Mouse (Mus musculus) mesoderm, embryonic 11.5 days (tissue): Measurements from ENCODE around the gene L2hgdh.
A peak's percentile ranks its signal among the peaks of the same experiment; 100 is the strongest.

Source experiments
- DNase-seq: peaks from one replicate; pipeline ENCODE4 v3.0.0-alpha.2; 2012; ENCODE audit warnings: low read depth, low spot score

Gene L2hgdh

DNA sequence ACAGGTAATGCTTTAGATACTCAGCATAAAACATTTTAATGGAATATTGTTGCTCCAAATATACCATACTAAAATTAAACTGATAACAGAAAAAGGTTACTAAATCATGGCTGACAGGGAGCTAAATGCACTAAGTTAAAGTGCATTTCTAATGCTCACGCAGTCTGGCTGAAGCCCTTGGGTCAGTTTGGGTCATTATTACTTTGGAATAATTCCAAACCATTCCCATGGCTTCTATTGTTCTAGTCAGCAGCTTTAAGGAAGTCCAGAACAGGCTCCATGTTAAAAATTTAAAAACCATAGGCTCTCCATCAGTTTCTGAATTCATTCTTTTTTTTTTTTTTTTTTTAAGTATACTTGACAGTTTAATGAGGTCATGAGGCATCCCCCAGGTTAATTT lies 50.5 kb downstream of the L2hgdh start:
- no peak for DNase-seq

DNA sequence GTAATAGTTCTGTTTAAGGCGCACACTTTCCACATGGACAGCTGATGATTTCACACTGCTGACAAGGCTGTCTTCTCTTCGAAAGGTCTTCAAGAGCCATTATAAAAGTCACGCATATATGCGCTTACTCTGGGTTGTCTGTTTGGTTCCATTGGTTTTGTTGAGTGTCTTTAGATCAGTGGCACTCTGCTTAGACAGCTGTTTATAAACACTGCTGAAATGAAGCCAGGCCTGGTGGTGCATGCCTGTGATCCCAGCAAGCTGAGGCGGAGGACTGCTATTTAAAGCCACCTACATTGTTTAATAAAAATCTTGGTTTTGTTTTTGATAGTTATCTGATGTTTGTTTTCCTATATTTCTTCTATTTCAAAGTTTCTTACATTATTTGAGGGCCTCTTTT lies 58.0 kb downstream of the L2hgdh start:
- no peak for DNase-seq

DNA sequence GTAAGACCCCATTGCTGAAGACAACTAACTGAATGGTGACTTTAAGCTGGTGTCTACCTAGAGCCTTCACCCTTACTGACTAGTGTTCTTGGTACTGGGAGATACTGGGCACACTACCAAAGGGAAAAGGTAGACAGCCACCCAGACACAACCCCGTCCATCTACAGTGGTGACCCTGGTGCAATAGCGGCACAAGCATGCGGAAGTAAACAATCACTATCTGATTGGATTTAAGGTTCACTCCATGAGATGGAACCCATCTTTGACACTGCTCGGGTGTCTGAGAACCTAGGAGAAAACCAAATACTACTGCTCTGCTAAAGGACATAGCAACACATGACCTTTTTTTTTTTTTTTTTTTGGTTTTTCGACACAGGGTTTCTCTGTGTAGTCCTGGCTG lies 63.0 kb downstream of the L2hgdh start:
- no peak for DNase-seq

DNA sequence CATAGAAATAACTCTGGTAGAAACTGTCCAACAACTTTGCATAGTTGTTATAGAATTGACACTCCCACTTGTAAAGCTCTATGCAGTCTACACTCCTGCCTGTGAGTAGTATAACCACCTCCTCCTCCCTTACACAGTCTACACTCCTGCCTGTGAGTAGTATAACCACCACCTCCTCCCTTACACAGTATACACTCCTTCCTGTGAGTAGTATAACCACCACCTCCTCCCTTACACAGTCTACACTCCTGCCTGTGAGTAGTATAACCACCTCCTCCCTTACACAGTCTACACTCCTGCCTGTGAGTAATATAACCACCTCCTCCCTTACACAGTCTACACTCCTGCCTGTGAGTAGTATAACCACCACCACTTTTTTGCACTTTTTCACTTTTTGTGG lies 70.7 kb downstream of the L2hgdh start:
- peak; percentile 80 for DNase-seq

DNA sequence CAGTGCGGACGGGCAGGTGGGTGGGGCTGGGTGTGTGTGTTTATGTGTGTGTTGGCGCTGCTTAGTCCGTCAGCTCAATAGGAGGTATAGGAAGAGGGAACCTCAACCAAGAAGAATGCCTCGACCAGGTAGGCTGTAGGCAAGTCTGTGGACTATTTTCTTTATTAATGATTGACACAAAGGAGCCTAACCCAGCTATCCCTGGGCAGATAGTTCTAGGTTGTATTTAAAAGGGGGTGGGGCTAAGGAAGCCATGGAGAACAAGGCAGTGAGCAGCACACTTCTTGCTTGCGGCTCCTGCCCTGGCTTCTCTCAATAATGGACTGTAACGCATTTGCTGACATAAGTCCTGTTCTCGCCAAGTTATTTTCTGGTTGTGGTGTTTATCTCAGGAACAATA lies 75.2 kb downstream of the L2hgdh start:
- DNase-seq = no peak

DNA sequence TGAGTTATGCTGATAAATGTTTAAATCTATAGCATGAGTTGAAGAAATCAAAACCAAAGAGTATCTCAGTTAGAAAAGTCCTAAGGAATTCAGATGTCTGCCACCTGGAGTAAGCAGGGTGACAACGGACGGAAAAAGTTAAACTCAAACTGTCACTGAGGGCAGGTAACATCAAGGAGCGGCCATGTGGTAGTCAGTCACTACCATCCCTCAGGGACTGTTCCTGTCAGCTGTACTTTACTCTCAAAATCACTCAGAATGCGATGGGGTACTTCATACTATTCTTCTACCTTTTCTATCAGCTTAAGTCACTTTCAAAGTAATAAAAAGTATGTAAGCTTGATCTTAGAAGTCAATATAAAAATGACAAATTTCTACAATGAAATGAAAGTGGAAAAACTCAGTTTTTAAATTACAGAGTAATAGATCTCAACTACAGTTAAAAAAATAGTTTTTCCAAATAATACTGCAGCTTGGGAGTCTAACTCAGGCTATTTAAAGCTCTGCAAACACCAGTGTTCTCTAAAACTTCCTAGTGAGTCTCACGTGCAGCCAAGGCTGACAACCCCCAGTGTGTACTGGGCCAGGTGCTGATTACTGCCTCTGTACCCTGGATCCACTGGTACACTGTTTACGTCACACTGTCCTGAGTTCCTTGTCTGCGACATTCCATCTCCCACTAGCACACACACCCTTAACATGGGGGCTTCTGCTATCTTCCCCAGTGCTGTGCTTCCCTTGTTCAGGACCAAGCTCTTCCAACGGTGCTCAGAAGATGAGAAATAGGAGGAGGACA lies 78.7 kb downstream of the L2hgdh start:
- DNase-seq = no peak

DNA sequence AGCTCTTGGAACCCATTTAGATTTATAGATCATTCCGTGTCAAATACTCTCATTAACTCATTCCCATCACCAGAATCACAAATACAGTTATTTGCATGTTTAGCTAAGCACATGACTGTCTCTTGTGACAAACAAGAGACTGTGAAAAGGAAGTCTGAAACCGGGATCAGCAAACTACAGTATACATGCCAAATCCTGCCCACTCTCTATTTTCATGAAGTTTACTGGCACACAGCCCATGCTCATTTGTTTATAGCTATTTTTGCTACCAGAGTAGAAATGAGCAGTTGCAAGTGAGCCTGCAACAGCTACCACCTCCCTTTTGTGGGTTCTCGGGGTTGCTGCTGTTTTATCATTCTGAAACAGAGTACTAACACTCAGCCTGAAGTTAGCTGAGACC lies 79.8 kb downstream of the L2hgdh start:
- DNase-seq = no peak

DNA sequence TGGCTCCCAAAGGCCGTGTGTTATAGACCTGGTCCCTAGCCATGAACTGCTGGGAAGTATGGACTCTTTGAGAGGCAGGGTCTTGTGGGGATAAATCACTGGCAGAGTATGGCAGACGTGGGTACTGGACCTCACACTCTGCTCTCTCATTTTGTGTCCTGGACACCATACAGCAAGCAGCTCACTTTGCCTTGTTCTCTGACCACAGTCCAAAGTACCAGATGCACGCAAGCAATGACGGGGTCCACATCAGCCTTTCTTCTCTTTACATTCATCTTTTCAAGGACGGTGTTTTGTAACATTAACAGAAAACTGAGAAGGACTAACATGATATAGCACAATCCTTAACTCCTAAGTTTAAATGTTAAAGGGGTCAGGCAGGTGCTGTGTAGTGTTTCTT lies 81.8 kb downstream of the L2hgdh start:
- no peak for DNase-seq
